Mouse (Mus musculus) hindbrain, embryonic 12.5 days (tissue): Measurements from ENCODE around the gene Atp13a5. TPM values are rescaled to one million over a fixed set of nuclear protein-coding genes. Genes with fewer than 3 reads are reported as not detected.

ENCODE experiments used
- ATAC-seq: fragments of 200-750 bp; cut with Nextera tagmentation; 2 replicates; pipeline ENCODE4 v1.8.0; 2017; ENCODE audit warnings: moderate TSS enrichment; ENCODE audit not compliant: low FRiP score
- H3K27ac ChIP-seq: fragments of 300-500 bp; sonication (generic); 2 replicates; pipeline ENCODE4 v1.5.1; 2016; ENCODE audit warnings: mild to moderate bottlenecking
- H3K27me3 ChIP-seq: fragments of 300-500 bp; sonication (generic); 2 replicates; pipeline ENCODE4 v1.6.1; 2016; ENCODE audit warnings: mild to moderate bottlenecking
- H3K36me3 ChIP-seq: fragments of 300-500 bp; sonication (generic); 2 replicates; pipeline ENCODE4 v1.6.1; 2016; ENCODE audit warnings: mild to moderate bottlenecking
- H3K4me1 ChIP-seq: fragments of 300-500 bp; sonication (generic); 2 replicates; pipeline ENCODE4 v1.6.1; 2016
- H3K4me2 ChIP-seq: fragments of 300-500 bp; sonication (generic); replicated peaks from 2 replicates; pipeline ENCODE4 v1.6.1; 2016; ENCODE audit warnings: mild to moderate bottlenecking
- H3K4me3 ChIP-seq: fragments of 300-500 bp; sonication (generic); 2 replicates; pipeline ENCODE4 v1.5.1; 2016; ENCODE audit warnings: mild to moderate bottlenecking
- H3K9ac ChIP-seq: fragments of 300-500 bp; sonication (generic); 2 replicates; pipeline ENCODE4 v1.6.1; 2016; ENCODE audit warnings: mild to moderate bottlenecking, moderate library complexity
- H3K9me3 ChIP-seq: fragments of 300-500 bp; sonication (generic); replicated peaks from 2 replicates; pipeline ENCODE4 v1.6.1; 2016; ENCODE audit warnings: mild to moderate bottlenecking
- WGBS: fragments of 180-500 bp; shearing (Covaris S2); methylation state at CpG from one replicate; pipeline ENCODE4 v1.1.7; 2016; 5-methylcytosine and 5-hydroxymethylcytosine counted together
- polyA plus RNA-seq: library from polyadenylated mRNA; unstranded; fragments of >200 nt; fragmentation: Nextera tagmentation; extraction: Ambion mirVana; gene quantifications from 2 replicates; pipeline ENCODE4 v1.2.1, GENCODE M21; 2016

Gene Atp13a5
- 0.16 and 0.22 TPM in 2 replicates for polyA plus RNA-seq

DNA sequence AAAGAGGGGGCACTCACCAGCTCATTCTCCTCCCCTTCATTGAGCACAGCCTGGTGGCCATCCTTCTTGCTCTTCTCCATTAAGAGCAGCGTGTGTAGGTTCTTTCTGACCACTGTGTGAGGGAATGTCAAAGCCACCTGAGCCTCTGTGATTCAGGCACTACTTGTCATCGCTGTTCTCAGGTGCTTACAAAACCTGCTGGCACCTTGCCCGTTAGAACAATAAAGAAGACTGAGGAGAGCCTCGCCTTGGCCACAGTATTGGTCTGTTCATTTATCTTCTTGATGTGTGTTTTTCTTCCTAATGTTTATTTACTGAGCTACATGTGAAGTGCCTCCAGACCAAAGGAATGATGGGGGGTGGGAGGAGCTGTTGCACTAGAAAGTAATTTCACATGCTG, at the start of gene Atp13a5:
TSS of gene Atp13a5 (minus strand) at position 275 of the 400 bp plus-strand sequence.
- 83% methylated on average over 4 of the region's 4 CpGs for WGBS
- H3K4me2 ChIP-seq, result no peak within 1 kb of the TSS
- H3K9me3 ChIP-seq, result no peaks in the 10 kb centered on the region
- no peaks in the 10 kb centered on the region for H3K36me3 ChIP-seq
- ATAC-seq, result no peak
- no peak within 1 kb of the TSS for H3K9ac ChIP-seq
- H3K27ac ChIP-seq, result no peak within 1 kb of the TSS
- no peaks in the 10 kb centered on the region for H3K4me1 ChIP-seq
- H3K4me3 ChIP-seq, result no peak within 1 kb of the TSS
- H3K27me3 ChIP-seq, result no peaks in the 10 kb centered on the region

DNA sequence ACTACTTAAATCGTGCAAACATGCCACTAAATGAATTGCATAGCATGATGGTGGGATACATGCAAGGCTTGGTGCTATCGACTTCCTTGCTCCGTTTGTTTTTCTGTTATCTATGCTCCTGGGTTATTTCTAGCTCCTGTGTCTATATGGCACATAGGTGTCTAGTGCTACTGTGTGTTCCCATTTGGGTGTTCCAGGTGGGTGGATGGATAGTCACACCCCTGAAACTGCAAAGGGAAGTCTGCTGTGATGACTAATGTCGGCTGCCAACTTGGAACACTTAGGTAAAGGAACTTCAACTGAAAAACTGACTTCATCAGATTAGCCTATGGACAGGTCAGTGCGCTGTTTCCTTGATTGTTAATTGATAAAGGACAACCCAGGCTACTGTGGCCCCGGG, 36.3 kb upstream of the Atp13a5 start:
- no peak for ATAC-seq
- H3K27me3 ChIP-seq, result no peaks in the 10 kb centered on the region
- H3K4me1 ChIP-seq, result no peaks in the 10 kb centered on the region
- H3K9ac ChIP-seq, result no peak overlapping the region
- H3K4me3 ChIP-seq, result no peak overlapping the region
- WGBS, result 93% methylated on average over 6 of the region's 6 CpGs
- no peaks in the 10 kb centered on the region for H3K9me3 ChIP-seq
- no peak overlapping the region for H3K4me2 ChIP-seq
- no peaks in the 10 kb centered on the region for H3K36me3 ChIP-seq
- no peak overlapping the region for H3K27ac ChIP-seq

DNA sequence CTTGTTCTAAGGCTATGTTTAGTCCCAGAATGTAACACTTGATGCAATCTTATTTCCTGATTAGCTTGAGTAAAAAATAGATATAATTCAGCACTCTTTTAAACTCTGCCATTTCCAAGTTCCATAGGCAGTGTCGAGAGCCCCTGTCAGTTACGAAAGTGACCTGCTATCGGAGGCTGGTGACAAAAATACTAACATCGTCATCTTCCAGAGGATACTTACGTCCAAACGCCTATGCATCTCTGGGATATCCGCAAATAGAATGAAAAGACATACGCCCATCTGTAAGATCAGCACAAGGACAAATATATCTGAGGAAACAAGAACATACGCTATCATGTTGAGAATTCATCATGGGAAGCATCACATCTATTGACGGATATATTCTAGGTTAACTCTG, 28.8 kb upstream of the Atp13a5 start:
- Histone ChIP-seq H3K4me2 (no peak overlapping the region), H3K4me1 (no peaks in the 10 kb centered on the region), H3K27ac (no peak overlapping the region), H3K4me3 (no peak overlapping the region), H3K9ac (no peak overlapping the region), H3K36me3 (no peaks in the 10 kb centered on the region), H3K27me3 (no peaks in the 10 kb centered on the region), H3K9me3 (no peaks in the 10 kb centered on the region)
- ATAC-seq, result no peak
- 92% methylated on average over 10 of the region's 10 CpGs for WGBS

DNA sequence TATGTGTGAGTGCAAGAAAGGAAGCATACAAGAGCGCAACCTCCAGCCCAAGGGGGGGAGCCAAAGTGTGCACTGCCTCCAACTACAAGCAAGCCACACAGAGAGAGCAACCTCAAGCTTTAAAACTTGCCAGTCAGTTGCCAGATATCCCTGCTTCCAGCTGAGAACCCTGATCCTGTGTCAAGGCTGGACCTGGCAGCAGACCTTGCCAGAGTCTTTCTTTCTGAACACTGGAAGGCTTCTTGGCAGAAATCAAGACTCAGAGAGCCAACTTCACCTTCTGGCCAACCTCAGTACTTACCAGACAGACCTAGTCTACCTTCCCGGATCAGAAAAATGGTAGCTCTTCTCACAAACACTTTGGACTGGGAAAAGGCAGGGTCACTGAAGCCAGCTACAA, 20.5 kb upstream of the Atp13a5 start:
- Histone ChIP-seq H3K4me2 (no peak overlapping the region), H3K4me3 (no peak overlapping the region), H3K27me3 (no peaks in the 10 kb centered on the region), H3K9ac (no peak overlapping the region), H3K4me1 (no peaks in the 10 kb centered on the region), H3K9me3 (no peaks in the 10 kb centered on the region), H3K27ac (no peak overlapping the region), H3K36me3 (no peaks in the 10 kb centered on the region)
- ATAC-seq, result no peak
- WGBS, result 83% methylated on average over 2 of the region's 2 CpGs

DNA sequence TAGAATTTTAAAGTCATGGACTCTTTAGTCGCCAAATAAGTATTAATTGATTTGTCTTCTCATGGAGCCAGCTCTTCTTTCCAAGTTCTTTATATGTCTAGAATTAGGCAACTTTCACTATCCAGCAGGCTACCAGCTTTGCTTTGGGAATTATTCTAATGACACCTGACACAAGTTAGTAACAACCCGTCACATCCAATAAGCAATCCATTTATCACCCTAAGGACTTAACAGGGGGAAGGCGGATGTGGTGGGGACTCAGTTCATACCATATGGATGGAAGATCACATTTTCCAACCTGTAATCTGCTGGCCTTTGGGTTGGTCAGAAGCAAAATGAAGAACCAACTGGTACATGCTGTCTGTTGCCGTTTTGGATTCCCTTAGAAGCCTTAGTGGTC, 6.2 kb upstream of the Atp13a5 start:
- Histone ChIP-seq H3K9me3 (no peaks in the 10 kb centered on the region), H3K9ac (no peak overlapping the region), H3K4me1 (no peaks in the 10 kb centered on the region), H3K27ac (no peak overlapping the region), H3K36me3 (no peaks in the 10 kb centered on the region), H3K27me3 (no peaks in the 10 kb centered on the region), H3K4me2 (no peak overlapping the region), H3K4me3 (no peak overlapping the region)
- ATAC-seq, result no peak
- WGBS, result 87% methylated on average over 4 of the region's 4 CpGs

DNA sequence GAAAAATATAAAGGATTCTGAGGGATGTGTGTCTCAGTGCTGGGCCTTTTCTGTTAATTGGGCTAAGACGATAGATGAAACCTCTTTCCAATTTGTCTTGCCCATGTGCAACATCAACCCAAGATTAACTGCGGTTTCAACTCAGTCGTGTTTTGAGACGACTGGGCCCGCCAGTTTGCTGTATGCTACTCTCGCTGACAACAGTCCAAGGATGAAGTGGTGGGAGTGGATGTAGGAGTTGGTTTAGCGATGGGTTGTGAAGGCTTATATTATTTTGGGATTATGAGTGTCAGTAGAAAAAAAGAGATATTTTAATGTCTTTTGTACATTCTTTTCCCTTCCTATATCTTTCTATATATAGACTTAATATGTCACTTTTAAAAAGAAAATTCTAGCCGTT, 3.9 kb downstream of the Atp13a5 start:
- no peak for ATAC-seq
- H3K36me3 ChIP-seq, result no peaks in the 10 kb centered on the region
- no peak overlapping the region for H3K4me3 ChIP-seq
- no peaks in the 10 kb centered on the region for H3K9me3 ChIP-seq
- no peak overlapping the region for H3K27ac ChIP-seq
- H3K4me1 ChIP-seq, result no peaks in the 10 kb centered on the region
- WGBS, result 87% methylated on average over 8 of the region's 8 CpGs
- no peak overlapping the region for H3K4me2 ChIP-seq
- H3K9ac ChIP-seq, result no peak overlapping the region
- H3K27me3 ChIP-seq, result no peaks in the 10 kb centered on the region

DNA sequence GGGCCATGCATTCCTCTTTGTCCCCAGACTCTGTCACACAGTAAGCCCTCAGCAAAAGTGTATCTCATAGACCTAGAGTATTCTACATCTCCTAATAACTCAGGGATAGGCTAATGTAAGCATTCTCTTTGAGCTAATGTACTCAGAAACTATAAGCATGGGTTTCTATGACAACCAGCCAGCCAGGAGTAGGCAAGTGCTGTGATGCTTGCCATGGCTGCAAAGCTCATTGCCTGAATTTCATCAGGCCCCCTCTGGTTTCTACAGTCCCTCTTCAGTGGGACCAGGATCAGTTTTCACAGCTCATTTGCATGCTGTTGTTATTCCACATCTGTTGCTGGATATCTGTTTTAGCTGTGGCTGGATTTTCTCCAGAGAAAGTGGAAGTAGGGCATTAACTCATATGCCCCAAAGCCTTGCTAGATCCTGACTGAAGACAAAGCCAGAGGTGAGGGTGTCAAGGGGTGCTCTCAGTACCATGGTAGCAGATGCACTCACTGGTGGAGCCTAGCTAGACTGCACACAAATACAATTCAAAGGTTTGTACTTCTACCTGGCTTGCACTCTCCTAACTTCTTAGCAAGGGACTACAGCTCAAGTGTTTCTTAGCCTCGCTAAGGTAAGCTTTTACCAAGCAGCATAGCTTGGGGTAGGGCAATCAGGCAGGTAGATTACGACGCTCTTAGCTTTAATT, 47.0 kb downstream of the Atp13a5 start:
- ATAC-seq, result no peak
- Histone ChIP-seq H3K27ac (no peak overlapping the region; the same call in 1 of the 2 replicates), H3K4me1 (peaks cover 6% of the 10 kb centered on the region; the same call in 1 of the 2 replicates), H3K27me3 (no peaks in the 10 kb centered on the region), H3K4me3 (no peak overlapping the region), H3K4me2 (no peak overlapping the region), H3K36me3 (no peaks in the 10 kb centered on the region), H3K9ac (no peak overlapping the region), H3K9me3 (no peaks in the 10 kb centered on the region)
- 85% methylated on average over 3 of the region's 3 CpGs for WGBS

DNA sequence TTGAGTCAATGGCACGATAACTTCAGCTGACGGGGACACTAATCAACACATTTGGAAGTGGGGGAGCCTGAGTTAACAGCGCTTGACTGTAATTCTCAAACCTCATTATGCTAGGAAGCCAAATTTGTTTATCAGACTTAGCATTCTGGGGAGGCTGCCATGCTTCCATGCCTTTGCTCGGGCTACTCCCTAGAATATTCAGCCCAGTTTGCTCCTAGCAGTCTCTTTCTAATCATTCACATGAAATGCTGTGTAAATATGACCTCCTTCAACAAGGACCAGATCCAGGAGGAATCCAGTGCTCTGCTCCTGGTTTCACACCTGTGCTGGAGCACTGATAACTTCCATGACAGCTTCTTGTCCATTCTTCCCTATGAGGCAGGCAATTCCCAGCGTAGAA, 47.6 kb downstream of the Atp13a5 start:
- 80% methylated on average over 5 of the region's 5 CpGs for WGBS
- no peaks in the 10 kb centered on the region for H3K27me3 ChIP-seq
- no peaks in the 10 kb centered on the region for H3K9me3 ChIP-seq
- no peaks in the 10 kb centered on the region for H3K36me3 ChIP-seq
- peaks cover 6% of the 10 kb centered on the region; the same call in 1 of the 2 replicates for H3K4me1 ChIP-seq
- no peak overlapping the region; the same call in 1 of the 2 replicates for H3K27ac ChIP-seq
- ATAC-seq, result no peak
- H3K9ac ChIP-seq, result no peak overlapping the region
- no peak overlapping the region for H3K4me3 ChIP-seq
- no peak overlapping the region for H3K4me2 ChIP-seq

DNA sequence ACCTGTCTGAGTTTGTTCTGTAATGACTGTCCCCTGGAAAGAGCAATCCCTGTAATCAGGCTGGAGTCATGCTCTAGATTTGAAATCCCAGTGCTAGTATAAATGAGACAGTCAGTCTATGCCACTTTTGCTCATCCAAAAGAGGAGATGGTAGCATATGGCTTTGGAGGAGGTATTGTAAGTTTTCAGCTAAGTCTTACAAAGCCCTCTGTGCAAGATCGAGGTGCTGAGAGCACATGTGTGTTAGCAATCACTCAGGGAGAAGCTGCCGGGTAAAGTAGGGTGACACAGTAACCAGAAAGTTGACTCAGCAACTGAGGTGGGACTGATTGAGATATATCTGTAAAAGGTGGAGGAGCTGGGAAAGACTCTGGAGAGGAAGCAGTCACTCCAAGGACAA, 49.3 kb downstream of the Atp13a5 start:
- Histone ChIP-seq H3K36me3 (no peaks in the 10 kb centered on the region), H3K9me3 (no peaks in the 10 kb centered on the region), H3K4me2 (no peak overlapping the region), H3K4me1 (peaks cover 6% of the 10 kb centered on the region; the same call in 1 of the 2 replicates), H3K9ac (no peak overlapping the region), H3K27ac (no peak overlapping the region), H3K27me3 (no peaks in the 10 kb centered on the region), H3K4me3 (no peak overlapping the region)
- ATAC-seq, result no peak
- 81% methylated on average over 2 of the region's 2 CpGs for WGBS

DNA sequence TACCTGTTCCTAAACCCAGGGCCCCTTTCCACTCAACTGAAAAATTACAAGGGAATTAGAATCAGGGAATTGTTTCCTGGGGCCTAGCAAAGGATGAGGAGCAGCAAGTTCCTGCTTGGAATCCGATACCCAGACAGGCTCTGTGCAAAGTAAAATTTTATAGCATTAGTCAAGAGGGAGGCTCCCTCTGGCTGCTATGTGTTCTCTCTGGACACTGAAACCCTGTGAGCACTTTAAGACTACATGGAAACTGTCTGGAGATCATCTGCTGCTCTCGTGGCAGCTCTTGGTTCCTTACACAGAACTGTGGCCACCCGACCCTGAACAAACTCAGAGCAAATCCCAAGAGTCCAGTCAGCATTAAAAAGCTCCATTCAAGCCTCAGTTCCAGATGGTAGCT, 50.6 kb downstream of the Atp13a5 start:
- no peak overlapping the region for H3K9ac ChIP-seq
- 64% methylated on average over 3 of the region's 3 CpGs for WGBS
- H3K9me3 ChIP-seq, result no peaks in the 10 kb centered on the region
- no peaks in the 10 kb centered on the region for H3K36me3 ChIP-seq
- no peaks in the 10 kb centered on the region for H3K27me3 ChIP-seq
- H3K4me3 ChIP-seq, result no peak overlapping the region
- no peak overlapping the region for H3K4me2 ChIP-seq
- H3K27ac ChIP-seq, result no peak overlapping the region
- H3K4me1 ChIP-seq, result peaks cover 6% of the 10 kb centered on the region; the same call in 1 of the 2 replicates
- no peak for ATAC-seq

DNA sequence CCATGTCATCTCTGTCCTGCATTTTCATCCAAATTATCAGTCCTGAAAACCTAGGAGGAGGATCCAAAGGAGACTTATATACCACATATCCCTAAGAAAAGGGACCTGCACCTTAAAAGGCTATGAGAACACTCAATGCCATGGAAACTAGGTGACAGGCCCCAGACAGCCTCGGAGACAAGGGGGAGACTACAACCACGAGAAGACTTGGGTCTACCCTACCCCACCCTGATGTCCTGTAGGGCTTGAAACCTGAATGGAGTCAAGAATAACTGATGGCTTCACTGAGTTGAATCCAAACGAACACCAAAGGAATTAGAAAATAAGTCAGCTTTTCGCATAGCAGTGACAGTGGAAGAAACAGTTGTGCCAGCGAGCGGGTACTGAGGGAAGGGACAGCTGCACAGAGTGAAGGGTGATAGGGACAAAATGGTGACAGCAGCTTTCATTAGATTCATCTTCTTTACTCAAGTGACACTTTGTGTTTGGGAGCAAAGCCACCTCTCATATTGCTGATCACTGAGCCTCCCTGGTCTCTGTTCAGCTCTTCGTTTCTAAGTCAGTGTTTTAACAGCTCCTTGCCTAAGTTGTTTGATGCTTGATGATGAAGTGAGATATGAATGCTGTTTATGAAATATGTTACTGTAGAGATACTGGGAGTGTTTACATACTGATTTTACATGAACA, 53.2 kb downstream of the Atp13a5 start:
- no peak overlapping the region for H3K4me2 ChIP-seq
- 86% methylated on average over 7 of the region's 7 CpGs for WGBS
- ATAC-seq, result no peak
- no peaks in the 10 kb centered on the region for H3K9me3 ChIP-seq
- H3K36me3 ChIP-seq, result no peaks in the 10 kb centered on the region
- no peak overlapping the region for H3K4me3 ChIP-seq
- H3K27ac ChIP-seq, result no peak overlapping the region
- no peaks in the 10 kb centered on the region for H3K27me3 ChIP-seq
- 0 out of 2 replicates have a peak, but pooled peaks cover 3% of the 10 kb centered on the region for H3K4me1 ChIP-seq
- no peak overlapping the region for H3K9ac ChIP-seq

DNA sequence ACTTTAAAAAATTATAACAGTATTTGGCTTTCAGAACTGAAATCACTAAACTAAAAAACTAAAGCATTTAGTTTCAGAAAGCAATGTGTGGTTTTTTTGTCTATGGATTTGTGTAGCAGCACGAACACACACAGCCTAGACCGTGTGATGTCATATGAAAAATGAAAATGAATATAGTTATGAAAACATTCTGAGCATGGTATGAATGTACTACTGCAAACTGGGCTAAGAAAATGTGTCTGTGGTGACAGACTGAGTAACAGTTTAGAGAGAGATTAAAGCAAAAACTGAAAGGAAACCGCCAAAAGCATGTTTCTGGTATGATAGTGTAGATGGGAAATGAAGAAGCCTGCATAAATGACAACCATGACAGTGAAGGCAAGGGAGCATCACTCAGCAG, 57.8 kb downstream of the Atp13a5 start:
- no peaks in the 10 kb centered on the region for H3K36me3 ChIP-seq
- H3K9ac ChIP-seq, result no peak overlapping the region
- 85% methylated on average over 3 of the region's 3 CpGs for WGBS
- H3K9me3 ChIP-seq, result no peaks in the 10 kb centered on the region
- no peak overlapping the region for H3K27ac ChIP-seq
- no peaks in the 10 kb centered on the region for H3K27me3 ChIP-seq
- no peak for ATAC-seq
- H3K4me2 ChIP-seq, result no peak overlapping the region
- no peaks in the 10 kb centered on the region for H3K4me1 ChIP-seq
- no peak overlapping the region for H3K4me3 ChIP-seq

DNA sequence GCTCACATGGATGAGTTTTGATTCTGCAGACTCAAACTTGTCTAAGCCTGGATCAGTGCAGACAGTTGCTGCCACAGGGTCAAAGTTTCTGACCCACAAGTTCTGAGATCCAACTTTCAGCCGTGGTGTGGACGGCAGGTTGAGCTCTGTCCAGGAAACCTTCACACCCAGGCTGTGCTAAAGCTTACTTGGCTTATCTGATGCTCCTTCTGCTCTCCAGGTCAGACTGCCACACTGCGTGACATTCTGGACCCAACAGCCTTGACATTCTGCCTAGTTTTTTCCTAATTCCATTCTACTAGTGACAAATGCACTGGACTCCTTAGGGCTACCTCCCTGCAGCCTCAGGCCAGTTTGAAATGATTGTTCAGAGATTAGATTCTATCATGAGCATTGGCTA, 63.1 kb downstream of the Atp13a5 start:
- no peaks in the 10 kb centered on the region for H3K36me3 ChIP-seq
- no peak for ATAC-seq
- WGBS, result 84% methylated on average over 3 of the region's 3 CpGs

More for the DNA sequence above, 63.1 kb downstream of the Atp13a5 start:
- Histone ChIP-seq H3K4me2 (no peak overlapping the region), H3K27me3 (no peaks in the 10 kb centered on the region; the same call in 1 of the 2 replicates), H3K9me3 (no peaks in the 10 kb centered on the region), H3K4me1 (no peaks in the 10 kb centered on the region), H3K27ac (no peak overlapping the region), H3K9ac (no peak overlapping the region), H3K4me3 (no peak overlapping the region)
